Mouse (Mus musculus) forebrain, embryonic 14.5 days (tissue): ENCODE results near the gene Acp1. TPM values are rescaled to one million over a fixed set of nuclear protein-coding genes. Genes with fewer than 3 reads are reported as not detected.
A peak's percentile ranks its signal among the peaks of the same experiment; 100 is the strongest.

Source experiments
- ATAC-seq: fragments of 200-750 bp; cut with Nextera tagmentation; 2 replicates; pipeline ENCODE4 v1.8.0; 2017; ENCODE audit warnings: mild to moderate bottlenecking, moderate library complexity
- DNase-seq: peaks from one replicate; pipeline ENCODE4 v3.0.0-alpha.2; 2015; ENCODE audit warnings: low spot score
- H3K27ac ChIP-seq: fragments of 300-500 bp; sonication (generic); 2 replicates; pipeline ENCODE4 v1.5.1; 2014; ENCODE audit warnings: low read depth, mild to moderate bottlenecking, control low read depth, low read length, moderate library complexity
- H3K27me3 ChIP-seq: fragments of 300-500 bp; sonication (generic); replicated peaks from 2 replicates; pipeline ENCODE4 v1.6.1; 2014; ENCODE audit warnings: low read length, control low read depth, mixed read lengths; ENCODE audit not compliant: control insufficient read depth, insufficient read depth
- H3K36me3 ChIP-seq: fragments of 300-500 bp; sonication (generic); 2 replicates; pipeline ENCODE4 v1.6.1; 2014; ENCODE audit warnings: low read length, control low read depth; ENCODE audit not compliant: control insufficient read depth, insufficient read depth
- H3K4me1 ChIP-seq: fragments of 300-500 bp; sonication (generic); 2 replicates; pipeline ENCODE4 v1.6.1; 2014; ENCODE audit warnings: antibody characterized with exemption, low read length, control low read depth; ENCODE audit not compliant: control insufficient read depth, insufficient read depth
- H3K4me2 ChIP-seq: fragments of 300-500 bp; sonication (generic); 2 replicates; pipeline ENCODE4 v1.6.1; 2014; ENCODE audit warnings: mild to moderate bottlenecking, control low read depth, low read length
- H3K4me3 ChIP-seq: fragments of 300-500 bp; sonication (generic); 2 replicates; pipeline ENCODE4 v1.5.1; 2014; ENCODE audit warnings: low read depth, low read length, control low read depth
- H3K9ac ChIP-seq: fragments of 300-500 bp; sonication (generic); 2 replicates; pipeline ENCODE4 v1.6.1; 2014; ENCODE audit warnings: mild to moderate bottlenecking, low read length, control low read depth, moderate library complexity
- H3K9me3 ChIP-seq: fragments of 300-500 bp; sonication (generic); replicated peaks from 2 replicates; pipeline ENCODE4 v1.6.1; 2016; ENCODE audit warnings: low read length, control low read depth, mixed read lengths; ENCODE audit not compliant: control insufficient read depth
- WGBS: fragments of 180-500 bp; shearing (Covaris S2); extraction: QIAGEN DNeasy Blood & Tissue Kit; methylation state at CpG from one replicate; pipeline ENCODE4 v1.1.7; 2014; 5-methylcytosine and 5-hydroxymethylcytosine counted together
- polyA plus RNA-seq: library from polyadenylated mRNA; unstranded; fragments of >200 nt; fragmentation: Nextera tagmentation; extraction: Ambion mirVana; gene quantifications from 2 replicates; pipeline ENCODE4 v1.2.1, GENCODE M21; 2014

The Acp1 gene
- polyA plus RNA-seq, 1 experiment from 2014 or later, result 178 TPM

GRCm38 (mm10) chr12:30912048-30912381, 626 bp upstream of the Acp1 start:
- H3K27me3 ChIP-seq, result no peaks in the 10 kb centered on the region
- H3K4me3 ChIP-seq, result peak overlapping the region; percentile 69
- under 1% methylated on average over 19 of the region's 19 CpGs for WGBS
- H3K9me3 ChIP-seq, result no peaks in the 10 kb centered on the region
- peak overlapping the region; percentile 90 for H3K4me2 ChIP-seq
- peak; percentile 44 for DNase-seq
- peak overlapping the region; percentile 91 for H3K9ac ChIP-seq
- peaks cover 3% of the 10 kb centered on the region; the same call in 1 of the 2 replicates for H3K36me3 ChIP-seq
- ATAC-seq, result peak; percentile 72
- H3K4me1 ChIP-seq, result peaks cover 11% of the 10 kb centered on the region
- no peak overlapping the region for H3K27ac ChIP-seq

- Histone ChIP-seq H3K4me2 (peak overlapping the region; percentile 90), H3K9me3 (no peaks in the 10 kb centered on the region), H3K27ac (no peak overlapping the region; the same call in 1 of the 2 replicates), H3K4me1 (peaks cover 11% of the 10 kb centered on the region), H3K36me3 (peaks cover 3% of the 10 kb centered on the region; the same call in 1 of the 2 replicates), H3K27me3 (no peaks in the 10 kb centered on the region), H3K9ac (peak overlapping the region; percentile 91), H3K4me3 (peak overlapping the region; percentile 69)
- DNase-seq (no peak), ATAC-seq (no peak)
- 25% methylated on average over 8 of the region's 8 CpGs for WGBS
Observed at GRCm38 (mm10) chr12:30910860-30911259, 529 bp downstream of the Acp1 start.

GRCm38 (mm10) chr12:30909881-30910280, 1.5 kb downstream of the Acp1 start:
- Histone ChIP-seq H3K4me1 (peaks cover 11% of the 10 kb centered on the region), H3K27me3 (no peaks in the 10 kb centered on the region), H3K9ac (no peak overlapping the region), H3K9me3 (no peaks in the 10 kb centered on the region), H3K4me2 (no peak overlapping the region; the same call in 1 of the 2 replicates), H3K4me3 (no peak overlapping the region), H3K27ac (no peak overlapping the region), H3K36me3 (peaks cover 3% of the 10 kb centered on the region; the same call in 1 of the 2 replicates)
- WGBS, result 87% methylated on average over 2 of the region's 2 CpGs
- DNase-seq (no peak), ATAC-seq (no peak)

GRCm38 (mm10) chr12:30908658-30909057, 2.7 kb downstream of the Acp1 start:
- H3K36me3 ChIP-seq, result peaks cover 8% of the 10 kb centered on the region
- H3K27ac ChIP-seq, result no peak overlapping the region
- no peak for DNase-seq
- no peaks in the 10 kb centered on the region for H3K9me3 ChIP-seq
- H3K4me3 ChIP-seq, result no peak overlapping the region
- 90% methylated on average over 1 of the region's 1 CpGs for WGBS
- H3K4me1 ChIP-seq, result peaks cover 11% of the 10 kb centered on the region
- no peak for ATAC-seq
- H3K27me3 ChIP-seq, result no peaks in the 10 kb centered on the region
- no peak overlapping the region for H3K9ac ChIP-seq
- no peak overlapping the region for H3K4me2 ChIP-seq

GRCm38 (mm10) chr12:30897039-30897438, 14.3 kb downstream of the Acp1 start:
- Histone ChIP-seq H3K27ac (no peak overlapping the region), H3K4me1 (no peaks in the 10 kb centered on the region), H3K4me3 (no peak overlapping the region), H3K9me3 (no peaks in the 10 kb centered on the region), H3K27me3 (no peaks in the 10 kb centered on the region), H3K9ac (no peak overlapping the region), H3K4me2 (no peak overlapping the region), H3K36me3 (peaks cover 20% of the 10 kb centered on the region)
- WGBS, result 93% methylated on average over 4 of the region's 4 CpGs
- DNase-seq, result no peak
- ATAC-seq, result no peak

GRCm38 (mm10) chr12:30891438-30891837, 20.0 kb downstream of the Acp1 start:
- Histone ChIP-seq H3K27me3 (no peaks in the 10 kb centered on the region), H3K9ac (no peak overlapping the region), H3K27ac (no peak overlapping the region), H3K4me2 (no peak overlapping the region), H3K4me3 (no peak overlapping the region), H3K4me1 (no peaks in the 10 kb centered on the region), H3K36me3 (peaks cover 13% of the 10 kb centered on the region), H3K9me3 (no peaks in the 10 kb centered on the region)
- WGBS, result 90% methylated on average over 7 of the region's 7 CpGs
- DNase-seq, result no peak
- ATAC-seq, result no peak

- Histone ChIP-seq H3K4me2 (no peak overlapping the region), H3K9me3 (no peaks in the 10 kb centered on the region), H3K27ac (no peak overlapping the region), H3K27me3 (peaks cover 10% of the 10 kb centered on the region), H3K4me1 (no peaks in the 10 kb centered on the region), H3K4me3 (no peak overlapping the region), H3K36me3 (peaks cover 12% of the 10 kb centered on the region), H3K9ac (no peak overlapping the region)
- WGBS, result 44% methylated on average over 5 of the region's 5 CpGs
- ATAC-seq (peak; percentile 55; the same call in 1 of the 2 replicates), DNase-seq (peak; percentile 82)
Observed at GRCm38 (mm10) chr12:30890067-30890466, 21.3 kb downstream of the Acp1 start.

GRCm38 (mm10) chr12:30888003-30888402, 23.4 kb downstream of the Acp1 start:
- Histone ChIP-seq H3K9ac (no peak overlapping the region), H3K36me3 (0 out of 2 replicates have a peak, but pooled peaks cover 3% of the 10 kb centered on the region), H3K9me3 (no peaks in the 10 kb centered on the region), H3K27ac (no peak overlapping the region), H3K4me1 (peaks cover 4% of the 10 kb centered on the region; the same call in 1 of the 2 replicates), H3K27me3 (peaks cover 29% of the 10 kb centered on the region), H3K4me2 (no peak overlapping the region), H3K4me3 (no peak overlapping the region)
- 85% methylated on average over 4 of the region's 4 CpGs for WGBS
- ATAC-seq (no peak), DNase-seq (no peak)

- Histone ChIP-seq H3K27ac (no peak overlapping the region), H3K36me3 (no peaks in the 10 kb centered on the region), H3K4me1 (peaks cover 4% of the 10 kb centered on the region; the same call in 1 of the 2 replicates), H3K9ac (no peak overlapping the region), H3K27me3 (peaks cover 43% of the 10 kb centered on the region), H3K4me2 (no peak overlapping the region), H3K4me3 (no peak overlapping the region), H3K9me3 (no peaks in the 10 kb centered on the region)
- WGBS, result 80% methylated on average over 6 of the region's 6 CpGs
- ATAC-seq, result no peak
- no peak for DNase-seq
Observed at GRCm38 (mm10) chr12:30885891-30886290, 25.5 kb downstream of the Acp1 start.
